ENCODE assay signal across 8 mouse cellular contexts in genomic region chr3:157567566-157568132, GRCm38 (mm10). TPM values are rescaled to one million over a fixed set of nuclear protein-coding genes. Genes with fewer than 3 reads are reported as not detected.
DNase-seq lines count a peak whose midpoint lies in the region; ATAC-seq lines count a peak whose summit lies in the region.

No protein-coding gene starts in this region.

- 6% methylated on average over 34 of the region's 34 CpGs for WGBS in forebrain, embryonic 15.5 days
- WGBS in neural tube, embryonic 11.5 days, result 2% methylated on average over 30 of the region's 34 CpGs

- intact Hi-C loops in left cerebral cortex, postnatal 25 days (cut with DNase I), result loop anchor here (2.0 to 10.0 kb wide), 3 partner anchors 69 to 457 kb away; no protein-coding TSS in a partner anchor
- intact Hi-C loops in left cerebral cortex, postnatal 14 days (cut with DNase I), result loop anchor here (10.0 kb wide), 3 partner anchors 307 to 1977 kb away; no protein-coding TSS in a partner anchor
- intact Hi-C loops in gastrocnemius, postnatal 14 days (cut with DNase I; ENCODE audit: low total_unique reads), result loop anchor here (5.0 kb wide), 1 partner anchor 150 kb away; no protein-coding TSS in a partner anchor

- peak; percentile 12; the same call in 1 of the 2 replicates for ATAC-seq in forebrain, embryonic 15.5 days (replicated peaks)
- no peak for ATAC-seq in neural tube, embryonic 11.5 days (ENCODE audit: insufficient read depth, low FRiP score, low TSS enrichment)

- H3K9ac ChIP-seq in forebrain, embryonic 15.5 days (replicated peaks), result peak overlapping the region; percentile 38
- H3K9ac ChIP-seq in neural tube, embryonic 11.5 days (ENCODE audit: low read length), result no peak overlapping the region

- peaks cover 32% of the 10 kb centered on the region for H3K27me3 ChIP-seq in forebrain, embryonic 15.5 days
- H3K27me3 ChIP-seq in neural tube, embryonic 11.5 days (ENCODE audit: control insufficient read depth, insufficient read depth, low read length), result peaks cover 31% of the 10 kb centered on the region

- H3K36me3 ChIP-seq in forebrain, embryonic 15.5 days, result no peaks in the 10 kb centered on the region
- H3K36me3 ChIP-seq in neural tube, embryonic 11.5 days (ENCODE audit: control insufficient read depth, insufficient read depth, low read length), result no peaks in the 10 kb centered on the region

- H3K4me3 ChIP-seq in forebrain, embryonic 15.5 days, result peak overlapping the region; percentile 52
- peak overlapping the region; percentile 38 for H3K4me3 ChIP-seq in neural tube, embryonic 11.5 days (ENCODE audit: low read depth, low read length)

- peak overlapping the region; percentile 92 for H3K4me2 ChIP-seq in forebrain, embryonic 15.5 days (replicated peaks)
- H3K4me2 ChIP-seq in neural tube, embryonic 11.5 days (ENCODE audit: low read depth), result peak overlapping the region; percentile 75

- H3K9me3 ChIP-seq in forebrain, embryonic 15.5 days, result no peaks in the 10 kb centered on the region
- no peaks in the 10 kb centered on the region for H3K9me3 ChIP-seq in neural tube, embryonic 11.5 days (ENCODE audit: control insufficient read depth, low read length)

- DNase-seq in left cerebral cortex, postnatal 25 days (ENCODE audit: low spot score in 2 of 2), result peak; percentile 12 to 20
- no peak for DNase-seq in left cerebral cortex, postnatal 14 days (ENCODE audit: low spot score in 2 of 2)
- DNase-seq in brain, adult 2 months (ENCODE audit: low read depth, low spot score), result peak; percentile 12
- DNase-seq in kidney, postnatal 25 days, result peak; percentile 36 to 46
- peak; percentile 24 for DNase-seq in neural tube, embryonic 11.5 days (ENCODE audit: low spot score)
- DNase-seq in gastrocnemius, postnatal 14 days, result no peak
- no peak for DNase-seq in yolk sac, embryonic 10.5 days (ENCODE audit: low spot score)

- H3K27ac ChIP-seq in forebrain, embryonic 15.5 days (replicated peaks), result no peak overlapping the region
- no peak overlapping the region for H3K27ac ChIP-seq in neural tube, embryonic 11.5 days (ENCODE audit: low read depth, low read length)

- peaks cover 13% of the 10 kb centered on the region for H3K4me1 ChIP-seq in forebrain, embryonic 15.5 days
- H3K4me1 ChIP-seq in neural tube, embryonic 11.5 days (ENCODE audit: control insufficient read depth, insufficient read depth, low read length), result peaks cover 9% of the 10 kb centered on the region

RNA-seq across cellular contexts. Expression of gene Ptger3, which starts 1.0 kb away (rescaled TPM):
- 1 to 10 TPM; 4.5 to 4.6 TPM for total RNA-seq in left cerebral cortex, postnatal 25 days (2021)
- 1 to 10 TPM; 6.7 to 6.9 TPM for total RNA-seq in left cerebral cortex, postnatal 14 days (2021)
- 2.4 and 2.5 TPM in 2 replicates for polyA plus RNA-seq in forebrain, embryonic 15.5 days (2015; fragmentation: Nextera tagmentation; extraction: Ambion mirVana)
- polyA plus RNA-seq in neural tube, embryonic 11.5 days (2014; fragmentation: Nextera tagmentation; extraction: Ambion mirVana), result 0.70 and 1.0 TPM in 2 replicates
- under 1 TPM; 0.16 to 0.51 TPM for total RNA-seq in gastrocnemius, postnatal 14 days (2021)

RNA-seq across cellular contexts. Expression of gene Zranb2, which starts 33.7 kb away (rescaled TPM):
- total RNA-seq in left cerebral cortex, postnatal 25 days (2021), result 100 to 1,000 TPM; 144 to 153 TPM
- 100 to 1,000 TPM; 149 to 150 TPM for total RNA-seq in left cerebral cortex, postnatal 14 days (2021)
- polyA plus RNA-seq in forebrain, embryonic 15.5 days (2015; fragmentation: Nextera tagmentation; extraction: Ambion mirVana), result 115 and 126 TPM in 2 replicates
- 149 and 155 TPM in 2 replicates for polyA plus RNA-seq in neural tube, embryonic 11.5 days (2014; fragmentation: Nextera tagmentation; extraction: Ambion mirVana)
- 10 to 100 TPM; 36.5 to 41.3 TPM for total RNA-seq in gastrocnemius, postnatal 14 days (2021)

Comparison
In these comparisons a context has a peak if more than half of its experiments do, and no peak if none do; other contexts are left out.
1. DNase-seq: peak in left cerebral cortex, postnatal 25 days (2 of 2), brain, adult 2 months (single experiment), kidney, postnatal 25 days (2 of 2) and neural tube, embryonic 11.5 days (single experiment); none in left cerebral cortex, postnatal 14 days (0 of 2), gastrocnemius, postnatal 14 days (single experiment) and yolk sac, embryonic 10.5 days (single experiment).